Mouse (Mus musculus): ENCODE measurements around the gene Podn. TPM values are rescaled to one million over a fixed set of nuclear protein-coding genes. Genes with fewer than 3 reads are reported as not detected.

Podn gene
- total RNA-seq, 4 experiments from 2014 or later, result 16.0 to 26.0 (median 19.9) TPM

- DNase-seq (ENCODE audit: low spot score), result no peak
Measured at GRCm38 (mm10) chr4:107966416-107967109, 129.7 kb downstream of the Podn start.

Small RNAs within 50 kb of the gene (microRNA-seq; reads per million reads assigned to microRNA genes)
- not detected for gene Mir6397

Other genes starting within 250 kb of the Podn start
- 10 to 100 TPM; 39.3 to 42.4 (median 41.4) TPM for gene Magoh, start 216.7 kb downstream of the Podn start, total RNA-seq (2022)
- 10 to 100 TPM; 46.1 to 56.8 (median 50.3) TPM for gene 0610037L13Rik, start 206.6 kb downstream of the Podn start, total RNA-seq (2022)
- 100 to 1,000 TPM; 273 to 347 (median 313) TPM for gene Cpt2, start 172.8 kb downstream of the Podn start, total RNA-seq (2022)
- gene Slc1a7, start 128.1 kb downstream of the Podn start, total RNA-seq (2022), result under 1 TPM in 3 of 4 experiments, not detected in 1; 0.16 to 0.60 (median 0.41) TPM
- gene Scp2, start 48.6 kb upstream of the Podn start, total RNA-seq (2022), result 100 to 1,000 TPM; 348 to 427 (median 386) TPM
- 10 to 100 TPM; 33.6 to 45.8 (median 37.9) TPM for gene Echdc2, start 69.0 kb upstream of the Podn start, total RNA-seq (2022)
- under 1 TPM in 2 of 4 experiments, not detected in 2; 0.13 to 0.20 TPM for gene Zyg11a, start 121.6 kb upstream of the Podn start, total RNA-seq (2022)
- 10 to 100 TPM; 38.1 to 41.9 (median 40.5) TPM for gene Zyg11b, start 204.7 kb upstream of the Podn start, total RNA-seq (2022)
- 10 to 100 TPM; 31.0 to 45.6 (median 36.2) TPM for gene Coa7, start 231.7 kb upstream of the Podn start, total RNA-seq (2022)

Measured in heart, adult 8-10 months (tissue).